Mouse (Mus musculus) T-helper 1 cell (primary cell): ENCODE measurements around the gene Ndufa4l2.

Source experiments
- in situ Hi-C: fragments of 300-600 bp; cut with MboI, MseI; formaldehyde crosslinking; loops from one replicate; pipeline ENCODE4 v1.15.1; 2025; ENCODE audit warnings: high pct_unique_total_duplicates

Gene Ndufa4l2

DNA sequence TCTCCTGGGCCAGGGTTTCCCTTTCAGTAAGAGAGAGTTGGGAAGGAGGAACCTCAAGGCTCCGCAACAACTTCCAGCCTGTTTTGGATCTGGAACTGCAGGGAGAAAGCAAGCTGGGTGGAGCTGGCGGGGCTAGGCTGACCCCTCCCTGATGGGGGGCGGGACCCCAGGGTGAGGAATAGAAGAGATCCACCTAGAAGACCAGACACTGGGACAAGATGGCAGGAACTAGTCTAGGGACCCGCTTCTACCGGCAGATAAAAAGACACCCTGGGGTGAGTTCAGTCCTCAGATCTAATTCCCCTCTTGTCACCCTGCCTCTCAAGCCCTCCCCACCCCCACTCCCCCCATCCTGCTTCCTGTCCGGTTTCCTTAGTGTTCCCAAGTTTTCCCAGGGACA is at the start of gene Ndufa4l2:
Ndufa4l2 (plus strand) TSS at position 204 of the 400 bp plus-strand sequence.
- in situ Hi-C loops: loop anchor here (10.0 kb wide), 1 partner anchor 570 kb away; the partner anchor contains the start of gene Atp5b

DNA sequence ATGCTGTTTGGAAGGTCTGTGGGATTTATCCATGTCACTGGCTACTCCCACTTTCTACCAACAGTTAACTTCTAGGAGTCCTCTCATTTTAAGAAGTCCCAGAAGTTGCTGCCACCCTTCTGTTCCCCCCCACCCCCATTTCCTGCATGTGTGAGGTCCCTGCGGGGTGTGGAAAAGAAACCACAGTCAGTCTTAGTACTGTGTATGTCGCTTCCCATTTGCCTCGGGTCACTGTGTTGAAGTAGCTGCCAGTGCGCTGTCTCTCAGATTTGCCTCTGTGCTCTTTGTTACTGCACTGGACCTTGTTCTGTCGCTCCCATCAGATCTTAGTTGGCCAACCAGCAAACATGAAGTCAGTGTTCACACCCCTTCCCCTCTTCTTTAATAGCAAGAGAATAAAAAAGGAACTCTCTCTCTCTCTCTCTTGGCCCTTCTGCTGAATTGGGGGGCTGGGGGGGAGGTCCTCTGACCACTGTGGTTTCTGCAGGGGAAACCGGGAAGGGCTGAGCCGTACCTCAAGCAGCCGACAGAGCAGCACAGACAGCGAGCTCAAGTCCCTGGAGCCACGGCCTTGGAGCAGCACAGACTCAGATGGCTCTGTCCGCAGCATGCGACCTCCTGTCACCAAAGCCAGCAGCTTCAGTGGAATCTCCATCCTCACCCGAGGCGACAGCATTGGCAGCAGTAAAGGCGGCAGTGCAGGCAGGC is 43.3 kb upstream of the Ndufa4l2 start:
- in situ Hi-C loops: no loop called here

DNA sequence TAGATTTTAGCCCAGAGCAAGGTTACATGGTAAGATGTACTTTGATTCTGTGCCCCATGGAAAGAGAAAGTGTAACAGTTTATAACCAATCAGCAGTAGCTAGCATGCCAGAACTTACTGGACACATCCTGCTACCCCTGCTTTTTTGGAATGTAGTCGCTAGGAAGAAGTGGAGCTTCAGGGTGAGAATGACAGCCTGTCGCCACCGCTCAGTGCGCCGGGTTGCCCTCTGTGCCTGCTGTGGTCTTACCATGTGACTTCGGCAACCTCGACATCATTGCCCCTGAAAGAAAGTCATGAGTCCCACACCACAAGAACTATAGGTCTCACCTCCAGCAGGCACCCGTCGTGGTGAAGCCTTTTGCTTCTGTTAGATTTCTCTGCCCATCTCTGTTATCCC is 42.0 kb upstream of the Ndufa4l2 start:
- in situ Hi-C loops: no loop called here

DNA sequence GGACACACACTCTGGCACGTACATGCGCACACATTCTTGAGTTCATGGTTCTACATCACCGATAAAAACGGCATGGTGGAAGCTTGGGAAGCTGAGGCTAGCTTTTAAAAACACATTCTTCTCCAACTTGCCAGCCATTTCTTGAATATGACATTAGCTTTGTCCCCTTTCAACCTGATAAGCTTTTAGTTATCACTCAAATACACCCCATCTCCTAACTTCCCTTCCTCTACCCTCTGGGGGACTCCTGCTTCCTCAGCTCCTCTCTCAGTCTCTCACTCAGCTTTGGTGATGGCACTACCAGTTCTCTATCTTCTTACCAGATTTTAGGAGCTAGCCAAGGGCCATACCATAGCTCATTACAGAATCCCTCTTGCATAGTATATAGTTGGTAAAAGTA is 39.6 kb upstream of the Ndufa4l2 start:
- in situ Hi-C loops: no loop called here

DNA sequence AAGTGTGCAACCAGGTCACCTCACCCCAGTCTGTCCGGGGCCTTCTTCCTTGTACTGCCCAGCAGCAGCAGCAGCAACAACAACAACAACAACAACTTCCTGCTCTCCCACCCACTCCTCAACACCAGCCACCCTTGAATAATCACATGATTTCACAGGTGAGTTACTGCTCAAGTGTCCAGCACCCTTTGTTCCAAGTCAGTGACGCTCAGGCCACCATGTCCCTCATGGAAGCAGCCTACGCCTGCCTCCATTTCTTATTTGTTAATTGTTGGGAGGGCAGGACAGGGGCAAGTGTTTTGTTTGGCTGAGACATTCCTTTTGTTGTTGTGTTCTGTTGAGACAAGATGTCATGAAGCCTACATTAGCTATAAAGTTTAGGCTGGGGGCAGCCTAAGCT is 38.2 kb upstream of the Ndufa4l2 start:
- in situ Hi-C loops: no loop called here

DNA sequence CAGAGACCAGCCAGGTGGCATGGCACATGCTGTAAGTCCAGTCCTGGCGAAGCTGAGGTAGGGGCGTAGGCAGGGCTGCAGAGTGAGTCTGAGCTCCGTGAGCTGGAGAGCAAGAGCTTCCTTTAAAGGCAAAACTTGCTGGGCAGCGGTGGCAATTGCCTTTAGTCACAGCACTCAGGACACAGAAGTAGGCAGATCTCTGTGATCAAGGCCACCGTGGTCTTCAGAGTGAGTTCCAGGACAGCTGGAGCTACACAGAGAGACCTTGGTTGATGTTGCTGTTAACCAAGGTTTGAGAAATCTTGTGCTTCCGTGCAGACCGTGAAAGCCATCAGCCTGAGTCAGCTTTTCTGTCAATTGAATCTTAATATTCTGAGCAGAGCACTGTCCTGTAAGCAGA is 37.5 kb upstream of the Ndufa4l2 start:
- in situ Hi-C loops: no loop called here

DNA sequence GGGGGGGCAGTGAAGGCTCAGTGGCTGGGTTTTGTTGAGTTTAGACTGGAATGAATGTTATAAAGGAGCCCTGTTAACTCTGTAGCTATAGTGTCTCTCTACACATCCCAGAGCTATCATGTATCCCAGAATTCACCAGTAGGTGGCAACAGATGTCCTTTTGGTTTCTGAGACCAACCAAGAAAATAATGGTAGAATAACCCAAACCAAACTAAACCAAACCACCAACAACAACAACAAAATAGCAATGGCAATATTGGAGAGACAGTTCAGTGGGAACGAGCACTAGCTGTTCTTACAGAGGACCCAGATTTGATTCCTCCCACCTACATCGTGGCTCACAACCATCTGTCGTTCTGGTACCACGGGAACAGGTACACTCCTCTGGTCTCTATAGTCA is 35.6 kb upstream of the Ndufa4l2 start:
- in situ Hi-C loops: no loop called here

DNA sequence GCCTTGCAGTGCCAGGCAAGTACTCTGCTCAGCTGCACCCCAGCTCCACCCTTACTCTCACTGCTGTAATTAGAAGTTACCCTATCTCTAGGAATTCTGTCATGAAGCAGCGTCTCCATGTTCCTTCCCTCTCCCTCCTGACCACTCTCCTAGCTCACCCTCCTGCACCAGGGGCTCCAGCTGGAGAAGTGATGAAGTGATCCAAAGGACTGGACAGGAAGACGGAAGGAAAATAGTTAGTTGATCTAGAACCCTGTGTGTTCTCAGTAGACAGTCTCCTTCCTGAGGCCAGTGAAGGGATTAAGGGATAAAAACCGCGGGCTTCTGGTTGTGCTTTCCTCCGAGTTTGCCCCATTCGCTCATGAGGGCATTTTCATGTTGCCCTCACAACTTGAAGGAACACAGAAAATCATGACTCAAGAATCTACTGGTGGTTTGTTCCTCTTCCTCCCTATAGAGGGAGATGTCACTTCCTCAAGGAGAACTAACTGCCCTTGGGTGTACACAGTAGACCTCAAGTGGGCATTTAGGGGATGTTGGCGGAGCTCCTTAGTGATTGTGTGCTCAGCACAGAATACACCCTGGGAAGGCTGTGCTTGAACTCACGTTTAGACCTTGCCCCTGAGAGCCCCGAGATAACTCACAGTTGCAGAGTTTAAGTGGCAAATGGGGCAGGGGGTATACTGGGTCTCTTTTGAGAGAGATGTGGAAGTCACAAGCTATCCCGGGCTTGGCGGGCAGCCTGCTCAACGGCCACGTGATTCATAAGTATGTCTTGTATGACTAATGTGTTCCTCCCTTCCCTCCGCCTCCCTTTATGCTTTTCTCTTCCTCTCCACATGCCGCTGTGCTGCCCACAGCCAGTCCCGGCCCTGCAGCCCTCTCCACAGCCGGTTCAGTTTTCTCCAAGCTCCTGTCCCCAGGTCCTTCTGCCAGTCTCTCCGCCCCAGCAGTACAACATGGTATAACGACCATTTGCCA is 33.6 kb upstream of the Ndufa4l2 start:
- in situ Hi-C loops: no loop called here

DNA sequence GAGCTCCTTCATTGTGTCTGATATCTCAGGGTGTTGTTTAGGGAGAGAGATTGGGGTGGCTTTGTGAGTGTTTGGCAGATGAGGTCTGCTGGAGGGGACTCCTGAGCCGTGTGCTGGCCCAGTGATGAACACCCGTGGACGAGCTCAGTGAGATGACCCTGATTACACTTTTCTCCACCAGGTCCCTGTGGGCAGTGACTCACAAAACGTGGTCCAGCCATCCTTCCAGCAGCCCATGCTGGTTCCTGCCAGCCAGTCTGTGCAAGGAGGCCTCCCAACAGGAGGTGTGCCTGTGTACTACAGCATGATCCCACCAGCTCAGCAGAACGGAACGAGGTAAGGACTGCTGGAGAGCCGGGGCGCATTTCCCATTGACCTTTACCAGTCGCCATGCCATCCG is 29.5 kb upstream of the Ndufa4l2 start:
- in situ Hi-C loops: no loop called here

DNA sequence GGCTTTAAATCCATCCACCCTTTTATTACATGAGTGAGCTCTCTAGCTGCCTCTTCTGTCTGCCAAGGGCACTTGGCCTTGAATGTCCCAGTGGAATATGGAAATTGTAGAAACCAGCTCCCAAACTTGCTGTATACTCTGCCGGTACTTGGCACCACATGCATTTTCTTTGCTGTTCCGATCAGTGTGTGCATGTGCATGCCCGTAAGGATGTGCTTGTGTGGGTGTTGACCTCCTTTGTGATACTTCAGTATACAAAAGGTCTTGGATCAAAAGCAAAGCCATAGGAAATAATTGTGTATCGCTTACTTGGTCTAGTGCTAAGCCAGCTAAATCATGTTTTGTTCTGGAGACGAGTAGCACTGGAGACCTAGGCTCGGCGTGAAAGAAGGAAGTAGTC is 25.9 kb upstream of the Ndufa4l2 start:
- in situ Hi-C loops: no loop called here

DNA sequence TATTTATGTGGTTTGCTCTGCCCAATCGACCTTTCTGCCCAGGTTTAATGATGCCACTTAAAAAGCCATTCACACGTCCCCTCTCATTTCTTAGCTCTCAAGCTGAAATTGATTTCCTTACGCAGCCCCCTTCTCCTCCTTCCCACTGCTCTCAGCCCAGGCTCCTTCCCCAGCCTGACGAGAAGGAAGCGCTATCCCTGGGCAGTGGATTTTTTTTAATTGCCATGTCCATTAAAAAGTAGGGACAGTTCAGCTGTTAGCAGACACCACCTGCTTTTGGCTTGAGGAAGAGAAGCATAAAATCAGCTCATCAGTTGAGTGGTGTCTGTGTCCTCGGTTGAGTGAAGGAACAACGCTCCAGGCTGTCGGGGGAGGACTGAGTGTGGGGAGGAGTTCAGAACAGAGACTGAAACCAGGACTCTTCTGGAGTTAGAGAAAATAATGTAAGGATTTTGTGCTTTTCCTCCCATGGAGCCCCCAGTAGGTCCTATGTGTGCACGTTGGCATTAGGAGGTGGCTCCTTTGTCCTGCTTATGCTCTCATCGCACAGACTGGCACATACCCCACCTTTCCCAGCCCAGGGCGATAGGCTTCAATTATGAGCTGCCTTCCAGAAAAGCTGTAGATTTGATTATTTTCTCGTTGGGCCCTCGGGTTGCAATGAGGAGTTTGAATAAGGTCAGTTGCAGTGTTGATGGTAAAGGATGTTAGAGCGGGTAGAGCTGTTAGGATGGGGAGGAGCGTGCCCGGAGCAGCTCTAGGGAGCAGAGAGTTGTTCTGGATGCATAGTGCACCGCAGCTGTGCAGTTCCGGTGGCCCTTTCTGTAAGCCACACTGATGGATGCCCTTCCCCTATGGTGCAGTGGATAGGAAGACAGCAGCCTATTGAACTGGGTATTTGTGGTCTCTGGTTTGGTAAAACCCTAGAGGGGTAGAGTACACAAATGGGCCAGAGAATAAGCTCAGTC is 24.3 kb upstream of the Ndufa4l2 start:
- in situ Hi-C loops: no loop called here

DNA sequence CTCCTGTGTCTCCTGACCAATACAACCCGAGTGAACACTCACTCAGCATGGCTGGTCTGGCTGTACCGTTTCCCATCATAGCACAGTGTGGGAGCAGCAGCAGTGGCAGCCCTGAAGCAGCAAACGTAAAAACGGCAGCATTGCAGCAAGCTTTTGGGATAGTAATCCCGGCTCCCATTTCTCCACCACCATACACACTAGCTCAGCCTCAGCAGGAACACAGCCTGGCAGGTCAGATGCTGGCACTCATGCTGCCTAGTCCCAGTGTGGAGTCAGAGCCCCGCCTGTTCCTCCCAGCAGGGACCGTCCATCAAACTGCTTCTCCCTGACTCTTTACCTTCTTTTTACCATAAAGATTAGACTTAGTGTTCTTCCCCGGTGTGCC is 23.6 kb upstream of the Ndufa4l2 start:
- in situ Hi-C loops: no loop called here

DNA sequence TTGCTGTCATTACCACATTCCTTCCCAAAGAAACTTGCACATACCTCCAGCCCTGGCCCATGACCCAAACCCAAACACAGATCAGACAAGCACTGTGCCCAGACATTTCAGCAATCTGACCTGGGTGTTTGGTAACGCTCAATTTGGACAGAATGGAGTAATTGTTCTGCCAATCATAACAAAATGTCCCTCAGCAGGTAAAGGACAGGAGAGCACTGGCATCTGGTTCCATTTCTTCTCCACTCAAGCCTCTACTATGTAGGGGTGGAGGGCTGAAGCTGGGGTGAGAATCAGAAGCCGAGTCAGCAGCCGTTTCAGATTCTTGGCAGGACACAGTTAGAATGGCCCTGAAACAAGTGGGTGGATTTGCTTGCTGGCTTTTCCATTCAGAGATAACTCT is 22.6 kb upstream of the Ndufa4l2 start:
- in situ Hi-C loops: no loop called here

DNA sequence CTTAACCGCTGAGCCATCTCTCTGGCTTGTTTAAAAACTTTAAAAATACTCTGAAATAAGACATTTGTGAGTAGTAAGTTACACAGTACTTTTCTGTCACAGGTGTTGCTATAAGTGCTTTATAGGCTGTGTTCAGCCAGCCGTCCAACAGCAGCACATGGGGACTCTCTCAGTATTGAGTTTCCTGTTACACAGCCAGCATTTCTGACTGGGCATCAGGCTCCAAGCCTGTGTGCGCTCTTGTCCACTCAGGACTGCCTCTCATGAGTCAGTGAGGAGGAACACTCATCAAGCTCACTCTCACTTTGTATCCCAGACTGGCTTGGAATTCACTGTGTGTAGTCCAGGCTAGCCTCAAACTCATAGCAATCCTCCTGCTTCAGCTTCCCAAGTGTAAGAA is 18.6 kb upstream of the Ndufa4l2 start:
- in situ Hi-C loops: no loop called here

DNA sequence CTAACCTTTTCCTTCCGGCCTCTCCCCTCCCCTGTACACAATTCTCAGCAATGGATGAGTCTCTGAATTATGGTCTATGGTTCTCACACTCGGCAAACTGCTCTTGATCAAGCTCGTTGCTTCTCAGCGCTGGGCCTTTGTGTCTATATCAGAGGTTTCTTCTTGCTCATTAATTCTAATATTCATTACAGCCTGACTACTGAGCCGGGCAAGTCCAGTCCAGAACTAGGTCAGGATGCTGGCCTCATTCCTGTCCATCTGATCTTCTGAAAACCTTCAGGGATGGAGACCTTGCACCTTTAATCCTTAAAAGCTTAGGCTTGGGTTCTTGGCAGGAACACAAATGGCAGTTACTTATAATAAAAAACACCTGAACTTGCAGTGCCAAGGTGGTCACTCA is 15.3 kb upstream of the Ndufa4l2 start:
- in situ Hi-C loops: no loop called here

DNA sequence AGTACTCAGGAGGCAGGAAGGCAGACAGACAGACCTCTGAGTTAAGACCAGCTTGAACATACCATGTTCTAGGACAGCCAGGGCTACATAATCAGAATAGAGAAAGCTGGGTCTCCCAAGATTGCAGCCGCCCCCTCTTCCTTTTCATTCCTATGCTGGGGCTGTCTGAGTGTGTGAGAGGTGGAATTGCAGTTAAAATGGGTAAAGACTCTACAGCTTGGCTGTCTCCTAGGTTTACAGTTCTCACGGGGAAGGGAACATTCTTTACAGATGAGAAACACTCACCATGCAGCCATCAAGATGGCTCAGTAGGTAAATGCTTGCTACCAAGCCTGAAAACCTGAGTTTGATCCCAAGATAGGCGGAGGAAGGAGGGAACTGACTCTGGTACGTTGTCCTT is 14.7 kb upstream of the Ndufa4l2 start:
- in situ Hi-C loops: no loop called here

DNA sequence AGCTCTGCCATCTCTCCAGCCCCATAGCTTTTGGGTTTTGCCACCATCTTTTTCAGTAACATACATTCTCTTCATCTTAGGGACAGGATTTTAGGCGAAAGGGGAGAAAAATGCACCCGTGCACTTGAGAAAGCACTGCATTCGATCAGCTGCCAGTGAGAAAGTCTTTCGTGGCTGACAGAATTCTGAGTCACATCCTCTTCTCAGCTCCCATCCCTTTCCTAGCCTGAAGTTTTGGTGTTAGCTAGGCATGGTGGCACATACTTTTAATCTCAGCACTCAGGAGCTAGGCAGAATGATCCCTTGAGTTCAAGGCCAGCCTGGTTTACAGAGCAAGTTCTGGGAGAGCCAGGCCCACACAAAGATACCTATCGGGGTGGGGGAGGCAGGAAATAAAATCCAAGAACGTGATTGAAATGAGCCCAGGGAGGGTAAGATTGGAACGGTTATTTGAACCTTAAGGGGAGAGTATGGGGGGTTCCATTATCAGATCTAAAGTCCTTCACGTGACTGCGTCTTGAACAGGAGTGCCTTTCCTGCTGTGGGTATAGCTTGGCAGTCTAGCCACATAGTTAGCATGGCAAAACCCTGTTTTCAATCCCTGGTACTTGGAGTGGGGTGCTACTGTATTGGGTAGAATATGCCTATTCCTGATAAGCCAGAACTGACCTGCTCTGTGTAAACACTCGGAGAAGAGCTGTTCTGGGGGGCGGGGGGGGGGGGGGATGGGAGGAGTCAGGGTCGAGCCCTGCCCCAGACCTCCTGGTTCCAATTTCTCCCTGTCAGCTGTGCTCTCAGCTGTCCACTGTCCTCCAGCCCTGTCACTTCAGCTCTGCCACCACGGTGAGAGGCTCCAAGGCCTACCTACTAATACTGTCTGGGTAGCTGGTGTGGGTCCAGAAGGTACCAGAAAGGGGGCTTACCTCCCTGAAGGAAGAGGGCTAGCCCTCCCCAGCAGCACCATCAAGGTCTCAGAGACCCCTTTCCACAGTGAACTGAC is 13.6 kb upstream of the Ndufa4l2 start, which contains the start of gene Stac3:
Stac3 (plus strand) TSS at position 793 of the 1,000 bp plus-strand sequence.
- in situ Hi-C loops: no loop called here

DNA sequence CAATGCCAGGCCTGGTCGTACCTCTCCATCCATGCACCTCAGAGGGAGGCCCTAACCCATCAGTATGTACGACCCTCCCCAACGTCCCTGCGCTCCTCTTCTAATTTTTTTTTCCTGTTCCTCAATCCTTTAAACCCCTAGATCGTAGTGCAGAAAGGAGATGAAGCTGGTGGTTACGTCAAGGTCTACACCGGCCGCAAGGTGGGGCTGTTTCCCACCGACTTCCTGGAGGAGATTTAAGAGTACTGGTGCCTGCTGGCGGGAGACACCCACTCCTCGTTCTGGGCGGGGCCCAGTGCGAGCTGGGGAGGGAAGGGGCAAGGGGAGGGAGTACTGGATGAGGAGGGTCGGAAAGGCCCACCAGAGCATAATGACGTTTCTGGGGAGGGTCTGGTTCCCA is 6.5 kb upstream of the Ndufa4l2 start:
- in situ Hi-C loops: loop anchor here (5.0 kb wide), 1 partner anchor 34 kb away; no protein-coding TSS in a partner anchor

DNA sequence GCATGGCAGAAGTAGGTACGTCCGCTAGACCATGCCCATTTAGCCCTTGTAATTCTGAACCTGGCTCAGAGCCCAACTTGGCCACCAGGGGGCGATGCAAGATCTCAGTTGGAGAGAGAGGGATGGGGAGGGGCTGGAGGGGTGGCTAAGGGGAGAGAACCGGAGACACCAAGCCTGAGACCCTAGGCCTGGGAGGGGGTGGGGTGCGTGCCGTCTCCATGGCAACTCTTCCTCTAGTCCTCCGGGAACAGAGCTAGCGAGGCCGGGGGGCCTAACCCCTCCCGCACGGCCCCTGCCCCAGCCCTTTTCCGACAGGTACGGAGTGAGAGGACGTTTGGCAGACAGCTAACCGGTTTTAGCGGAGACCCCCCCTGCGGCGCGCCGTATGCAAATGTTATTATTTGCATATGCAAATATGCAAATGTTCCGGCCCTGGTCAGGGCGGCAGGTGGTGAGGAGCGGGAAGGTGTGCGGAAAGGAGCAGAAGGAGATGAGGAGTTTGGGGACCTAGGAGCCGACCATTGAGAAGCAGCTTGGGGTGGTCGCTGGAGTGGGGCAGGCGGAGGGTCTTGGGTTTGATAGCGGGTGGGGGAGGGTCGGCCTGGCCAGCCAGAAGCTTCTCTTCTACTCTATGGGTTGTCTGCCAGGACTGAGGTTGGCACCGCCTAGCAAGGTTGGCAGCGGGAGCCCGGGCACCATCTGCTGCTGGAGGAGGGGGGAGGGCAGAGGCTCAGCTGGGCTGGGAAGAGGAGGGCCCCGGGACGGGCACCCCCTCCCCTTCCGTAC is 5.5 kb upstream of the Ndufa4l2 start:
- in situ Hi-C loops: loop anchor here (5.0 kb wide), 1 partner anchor 33 kb away; no protein-coding TSS in a partner anchor
